Mouse (Mus musculus) NIH3T3 (cell line): ENCODE data around the gene Insm1.

ENCODE experiments used
- DNase-seq: peaks from one replicate; pipeline ENCODE4 v3.0.0-alpha.2; 2012; ENCODE audit warnings: low read depth

Insm1 gene

GRCm38 (mm10) chr2:146265045-146265444 is 43.3 kb downstream of the Insm1 start:
- DNase-seq = no peak

DNA sequence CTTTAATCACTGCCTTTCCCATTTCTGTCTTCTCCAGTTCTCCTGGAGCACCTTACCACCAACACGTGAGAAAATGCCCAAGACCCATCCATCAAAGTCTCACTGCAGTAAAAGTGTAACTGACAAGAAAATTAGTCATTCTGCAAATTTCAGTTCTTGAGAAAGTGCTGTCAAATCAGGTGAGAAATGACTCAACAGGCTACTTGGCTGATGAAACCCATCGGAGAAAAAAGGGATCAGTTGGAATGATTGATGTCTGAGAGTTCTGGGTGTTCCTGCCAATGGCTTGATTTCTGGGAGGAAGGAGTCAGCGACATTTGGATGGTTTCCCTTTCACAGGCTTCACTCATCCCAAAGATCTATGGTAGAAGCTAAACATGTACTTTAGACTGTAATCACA is 44.8 kb downstream of the Insm1 start:
- peak; percentile 66 for DNase-seq
